Mouse (Mus musculus): Measurements from ENCODE around the gene Rab1b.

- TF ChIP-seq CTCF (IDR thresholded peaks at IDR 0.05; ENCODE audit: borderline replicate concordance, insufficient read depth, low read length): no peak
- no peak for TF ChIP-seq POLR2A (IDR thresholded peaks at IDR 0.05; ENCODE audit: low read depth, low read length)
These were observed 16.4 kb upstream of the Rab1b start for GRCm38 (mm10) chr19:5123241-5123640.
